Mouse (Mus musculus) skeletal muscle tissue, adult 2 months (tissue): ENCODE measurements around the gene Lman2.

Experiments
- DNase-seq: peaks from one replicate; pipeline ENCODE4 v3.0.0-alpha.2; 2012; ENCODE audit warnings: low read depth, low spot score

The Lman2 gene

DNA sequence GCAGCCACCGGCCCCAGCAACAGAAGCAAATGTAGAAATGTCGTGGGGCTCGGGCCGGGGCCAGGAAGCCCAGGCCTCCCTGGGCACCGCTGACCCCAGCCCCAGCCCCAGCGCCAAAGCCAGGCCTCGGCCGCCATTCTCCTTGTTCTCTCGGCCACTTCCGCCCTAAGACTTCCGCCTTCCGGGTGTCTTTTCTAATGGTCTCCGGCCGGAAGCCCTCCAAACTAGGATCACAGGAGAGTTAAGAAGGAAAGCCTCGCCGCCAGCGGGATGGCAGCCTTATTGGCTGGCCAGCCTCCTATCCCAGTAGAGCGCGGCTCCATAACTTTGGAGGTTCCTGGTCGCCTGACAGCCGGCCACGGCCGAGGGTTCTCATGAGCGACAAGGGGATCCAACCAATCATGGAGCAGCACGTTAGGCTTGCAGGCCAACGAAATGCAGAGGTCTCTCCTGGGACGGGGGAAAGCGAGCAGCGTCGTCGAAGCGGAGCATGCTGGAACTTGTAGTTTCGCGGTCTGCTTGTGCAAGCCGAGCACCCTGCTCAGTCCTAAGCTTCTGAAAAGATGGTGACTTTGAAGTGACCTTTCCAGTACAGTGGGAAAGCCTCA is at the start of gene Lman2:
Gene Lman2 (minus strand): TSS at position 331 of the 608 bp plus-strand sequence.
- peak; percentile 98 for DNase-seq

DNA sequence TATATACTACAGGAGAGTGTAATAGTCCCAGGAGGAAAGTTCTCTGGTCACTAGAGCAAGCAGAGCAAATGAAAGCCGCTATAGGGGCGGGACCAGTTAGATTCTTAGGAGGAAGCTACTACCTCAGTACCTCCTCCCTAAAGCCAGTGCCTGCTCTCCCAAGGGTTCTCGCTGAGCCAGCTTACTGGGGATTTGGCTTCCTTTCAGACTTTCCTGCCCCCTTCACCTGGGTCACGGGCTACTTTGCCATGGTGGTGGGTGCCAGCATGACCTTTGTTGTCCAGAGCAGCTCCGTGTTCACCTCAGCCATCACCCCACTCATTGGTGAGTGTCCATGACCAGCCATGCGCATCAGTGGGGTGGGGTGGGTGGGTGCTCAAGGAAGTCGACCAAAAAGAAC is 49.2 kb upstream of the Lman2 start:
- DNase-seq, result no peak

DNA sequence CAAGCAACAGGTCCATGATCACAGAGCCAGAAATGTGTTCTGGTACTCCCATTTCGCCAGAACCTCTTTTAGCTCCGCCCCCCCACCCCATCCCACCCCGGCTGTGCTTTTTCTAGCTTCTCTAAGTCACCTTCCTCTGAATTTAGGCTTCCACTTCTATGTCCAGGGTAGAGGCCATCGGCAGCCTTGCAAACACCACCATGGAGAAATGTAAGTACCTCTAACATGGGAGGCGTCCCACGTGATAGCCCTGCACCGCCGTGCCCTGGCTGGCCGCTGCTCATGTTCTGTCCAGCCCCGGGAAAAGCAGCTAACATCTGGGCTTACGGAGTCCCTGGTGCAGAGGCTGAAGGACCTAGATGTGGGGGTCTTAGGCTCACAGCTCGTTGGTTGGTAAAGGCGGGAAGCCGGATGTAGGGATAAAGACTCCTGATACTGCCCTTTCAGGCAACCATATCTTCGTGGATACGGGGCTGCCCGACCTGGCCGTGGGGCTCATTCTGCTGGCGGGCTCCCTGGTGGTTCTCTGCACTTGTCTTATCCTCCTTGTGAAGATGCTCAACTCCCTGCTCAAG is 46.0 kb upstream of the Lman2 start:
- no peak for DNase-seq

DNA sequence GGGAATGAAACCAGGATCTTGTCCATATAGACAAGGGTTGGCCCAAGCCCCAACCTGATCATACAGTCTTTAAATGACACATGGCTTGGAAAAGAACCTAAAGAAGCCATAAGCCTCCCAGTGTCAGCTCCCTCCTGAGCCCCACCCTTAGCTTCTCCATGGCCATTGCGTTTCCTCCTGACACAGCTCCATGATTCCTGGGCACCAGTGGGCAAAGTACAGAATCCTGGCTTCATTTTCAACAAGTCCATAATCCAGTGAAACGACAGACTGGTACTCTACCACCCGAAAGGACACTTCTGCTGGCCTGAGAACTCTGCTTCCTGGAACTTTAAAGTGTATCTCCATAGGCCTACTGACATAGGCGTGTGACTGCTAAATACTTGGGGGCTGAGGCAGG is 44.8 kb upstream of the Lman2 start:
- no peak for DNase-seq

DNA sequence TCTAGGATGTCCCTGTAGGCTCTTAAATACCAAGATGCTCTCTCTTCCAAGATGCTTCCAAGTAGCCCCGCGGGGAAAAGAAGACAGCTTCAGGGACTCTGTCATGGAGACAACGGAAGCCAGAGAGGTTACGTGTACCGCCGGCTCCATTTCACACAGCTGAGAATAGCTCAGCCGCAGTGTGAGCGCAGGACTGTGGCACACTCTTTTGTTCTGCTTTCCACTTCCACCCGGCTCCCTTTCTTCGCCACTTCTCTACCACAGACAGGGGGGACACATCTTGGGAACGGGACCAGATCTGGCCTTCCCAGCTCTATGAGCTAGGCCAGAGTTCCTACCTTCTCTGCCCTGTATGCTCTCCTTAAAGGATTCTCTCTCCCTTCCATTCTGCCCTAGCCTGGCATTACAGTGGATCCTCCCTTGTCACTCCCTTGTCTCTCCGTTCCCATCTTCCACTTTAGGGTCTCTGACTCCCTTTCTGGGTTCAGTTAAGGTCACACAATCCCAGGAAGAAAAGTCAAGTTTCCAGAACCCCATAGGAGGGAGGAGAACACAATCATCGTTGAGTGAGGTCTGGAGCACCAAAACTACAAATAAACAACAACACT is 43.3 kb upstream of the Lman2 start:
- no peak for DNase-seq

DNA sequence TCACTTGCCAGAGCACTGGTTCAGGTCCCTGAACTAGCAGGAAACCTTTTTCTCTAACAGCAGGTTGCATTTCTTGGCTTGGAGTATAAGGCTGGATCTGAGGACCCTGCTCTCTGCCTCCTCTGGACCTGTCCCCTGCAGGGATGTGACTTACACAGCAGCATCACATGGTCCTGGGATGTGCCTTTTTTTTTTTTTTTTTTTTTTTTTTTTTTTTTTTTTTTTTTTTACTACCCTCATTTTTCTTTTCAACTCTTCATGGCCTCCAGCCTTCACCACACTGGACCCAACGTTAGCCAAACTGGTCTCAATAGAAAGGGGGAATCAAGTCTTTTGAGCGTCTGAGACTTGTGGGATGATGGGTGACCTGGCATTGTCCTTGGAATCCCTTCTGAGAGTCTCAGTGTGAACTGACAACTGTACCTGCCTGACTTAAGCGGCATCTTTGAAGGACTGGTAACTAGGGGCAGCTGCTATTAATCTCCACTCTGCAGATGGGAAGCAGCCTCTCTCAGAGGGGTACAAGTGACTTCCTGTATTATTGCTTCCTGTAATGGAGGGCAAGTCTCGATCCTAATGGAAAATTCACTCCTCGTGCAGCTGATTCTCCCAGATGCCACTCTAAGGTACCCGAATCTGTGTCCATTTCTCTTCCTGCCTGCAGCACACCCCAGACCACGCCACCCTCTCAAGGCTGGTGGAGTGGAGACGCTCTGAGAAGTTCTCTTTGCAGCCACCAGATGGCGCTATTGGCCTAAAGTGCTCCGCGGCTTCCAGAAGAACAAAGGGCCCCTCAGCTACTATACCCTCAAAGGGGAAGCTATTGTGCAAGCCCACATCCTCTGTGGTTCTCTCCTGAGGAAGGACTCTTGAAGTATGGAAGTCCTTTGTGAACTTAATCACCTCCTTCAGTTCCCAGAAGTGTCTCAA is 42.5 kb upstream of the Lman2 start:
- peak; percentile 65 for DNase-seq

DNA sequence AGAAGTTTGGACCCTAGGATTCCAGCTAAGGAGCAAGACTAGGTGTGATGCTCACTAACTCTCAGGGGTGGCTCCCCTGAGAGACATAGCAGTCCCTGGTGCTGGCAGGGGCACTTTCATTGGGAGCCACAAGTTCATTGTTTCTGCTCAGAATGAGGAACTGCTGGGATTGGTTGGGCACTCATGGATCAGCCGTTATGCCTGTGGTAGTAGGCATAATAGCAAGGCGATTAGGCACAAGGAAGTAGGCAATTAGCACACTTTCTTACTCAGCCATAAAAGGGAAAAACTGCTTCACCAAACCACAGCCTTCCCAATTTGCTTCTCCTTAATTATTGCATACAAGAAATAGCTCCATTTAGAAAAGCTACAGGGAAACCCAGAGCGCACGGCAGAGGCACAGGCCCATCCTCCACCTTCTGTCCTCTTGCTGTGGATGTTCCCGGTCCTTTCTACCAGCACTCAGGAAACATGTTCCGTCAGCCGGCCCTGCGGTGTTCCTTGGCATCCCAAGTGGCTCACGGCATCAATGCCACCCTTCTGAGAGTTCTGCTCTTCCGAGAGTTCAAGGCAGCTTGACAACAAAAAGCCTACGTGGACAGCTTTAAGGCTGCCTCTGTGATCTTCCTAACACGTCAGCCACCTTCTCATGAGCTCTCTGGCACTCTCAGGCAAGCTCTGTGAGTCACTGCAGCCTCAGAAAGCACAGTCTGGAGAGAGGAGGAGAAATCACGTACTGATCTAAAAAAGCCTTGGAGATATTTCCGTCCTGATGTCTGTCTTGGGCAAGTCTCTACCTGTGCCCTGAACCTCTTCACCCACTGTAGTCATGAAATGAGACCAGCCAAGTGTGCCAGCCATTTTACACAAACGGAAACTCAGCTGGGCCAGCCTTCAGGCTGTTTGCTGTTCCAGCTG is 41.6 kb upstream of the Lman2 start:
- DNase-seq, result no peak

DNA sequence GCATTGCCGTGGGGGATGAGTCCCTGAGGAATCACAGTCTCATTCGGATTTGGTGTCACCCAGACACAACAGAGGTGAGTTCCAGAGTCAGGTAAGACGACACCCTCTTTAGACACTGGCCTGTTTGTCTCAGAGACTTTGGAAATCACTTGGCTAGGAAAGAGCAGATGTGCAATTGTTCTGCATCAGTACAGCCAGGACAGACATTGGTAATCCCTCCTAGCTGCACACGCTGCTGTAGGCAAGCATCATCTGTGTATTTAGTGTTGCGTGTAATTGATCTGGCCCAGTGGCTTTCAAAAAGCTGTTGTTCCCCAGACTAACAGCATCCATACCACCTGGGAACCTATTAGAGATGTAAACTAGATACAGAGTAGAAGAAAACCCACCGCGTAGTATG is 40.7 kb upstream of the Lman2 start:
- no peak for DNase-seq

DNA sequence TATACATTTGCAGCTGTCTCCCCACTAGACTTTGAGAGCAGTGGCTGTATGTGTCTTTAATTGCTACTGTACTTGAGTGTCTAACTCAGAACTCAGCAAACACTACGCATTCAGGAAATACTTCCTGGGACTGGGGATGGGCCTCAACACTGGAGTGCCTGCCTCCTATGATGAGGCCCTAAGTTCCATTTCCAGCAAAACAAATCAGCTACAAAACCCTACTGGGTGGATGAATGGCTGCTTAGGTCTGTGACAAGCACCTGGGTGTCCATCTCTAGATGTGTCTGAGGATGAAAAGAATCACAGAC is 37.4 kb upstream of the Lman2 start:
- DNase-seq, result no peak

DNA sequence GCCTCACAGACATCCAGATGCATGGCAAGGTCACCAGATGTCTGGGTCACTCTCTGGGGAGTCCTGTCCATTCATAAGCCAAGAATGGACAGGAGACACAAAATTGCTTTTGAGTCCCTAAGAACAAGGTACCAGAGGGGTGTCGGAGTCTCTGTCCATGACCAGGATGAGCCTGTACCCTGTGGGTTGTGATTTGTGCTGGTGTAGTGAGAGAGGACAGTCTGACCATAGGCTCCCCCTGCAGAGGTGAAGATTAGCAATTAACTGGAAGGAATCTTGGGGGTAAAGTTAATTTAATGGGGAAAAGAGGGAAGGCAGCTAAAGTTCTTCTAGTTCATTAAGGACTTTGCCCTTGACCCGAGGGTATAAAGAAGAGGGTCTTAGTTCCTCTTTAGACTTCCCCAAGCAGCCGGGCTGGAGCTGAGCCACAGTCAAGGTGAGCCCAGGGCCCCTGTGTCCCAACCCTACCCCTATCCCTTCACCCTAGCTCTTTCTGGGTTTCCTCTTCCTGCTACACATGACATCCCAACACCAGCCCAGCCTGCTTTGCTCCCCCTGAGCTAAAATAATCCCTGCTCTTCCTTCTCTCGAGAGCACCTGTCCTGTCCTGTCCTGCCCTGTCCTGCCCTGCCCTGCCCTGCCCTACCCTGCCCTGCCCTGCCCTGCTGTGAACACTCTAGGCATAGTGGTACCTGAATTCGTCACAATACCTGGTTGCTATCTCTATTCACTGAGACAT is 36.9 kb upstream of the Lman2 start:
- no peak for DNase-seq

DNA sequence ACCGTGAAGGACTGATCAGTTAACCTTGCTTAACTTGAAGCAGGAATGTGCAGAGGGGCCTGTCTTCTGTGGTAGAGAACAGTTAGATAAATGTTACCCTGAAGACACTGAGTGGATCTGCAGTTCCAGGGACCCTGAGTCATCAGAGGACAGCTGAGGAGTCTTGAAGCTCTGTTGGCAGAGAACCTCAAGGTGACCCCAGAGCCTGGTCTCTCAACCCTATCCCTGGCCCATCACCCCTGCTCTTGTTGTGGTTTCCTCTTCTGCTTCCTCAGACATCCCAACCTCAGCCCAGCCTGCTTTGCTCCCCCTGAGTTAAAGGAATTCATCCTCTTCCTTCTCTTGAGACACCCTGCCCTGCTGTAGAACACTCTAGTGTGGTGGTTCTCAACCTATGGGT is 35.5 kb upstream of the Lman2 start, which contains the start of gene Slc34a1:
Gene Slc34a1 (plus strand): TSS at position 100 of the 400 bp plus-strand sequence.
- no peak for DNase-seq

DNA sequence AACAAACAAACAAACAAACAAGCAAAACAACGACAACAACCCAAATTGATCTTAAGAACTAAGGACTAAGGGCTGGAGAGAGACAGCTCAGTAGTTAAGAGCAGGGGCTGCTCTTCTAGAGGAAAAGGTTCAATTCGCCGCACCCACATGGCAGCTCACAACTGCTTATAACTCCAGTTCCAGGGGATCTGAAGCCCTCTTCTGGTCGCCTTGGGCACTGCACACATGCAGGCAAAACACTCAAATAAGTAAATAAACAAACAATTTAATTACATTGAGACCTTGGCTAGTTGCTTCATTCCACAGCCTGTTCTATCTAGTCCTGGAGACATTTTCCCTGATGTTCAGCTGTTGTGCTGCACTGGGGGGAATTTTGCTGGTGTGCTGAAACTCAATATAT is 30.4 kb upstream of the Lman2 start:
- no peak for DNase-seq

DNA sequence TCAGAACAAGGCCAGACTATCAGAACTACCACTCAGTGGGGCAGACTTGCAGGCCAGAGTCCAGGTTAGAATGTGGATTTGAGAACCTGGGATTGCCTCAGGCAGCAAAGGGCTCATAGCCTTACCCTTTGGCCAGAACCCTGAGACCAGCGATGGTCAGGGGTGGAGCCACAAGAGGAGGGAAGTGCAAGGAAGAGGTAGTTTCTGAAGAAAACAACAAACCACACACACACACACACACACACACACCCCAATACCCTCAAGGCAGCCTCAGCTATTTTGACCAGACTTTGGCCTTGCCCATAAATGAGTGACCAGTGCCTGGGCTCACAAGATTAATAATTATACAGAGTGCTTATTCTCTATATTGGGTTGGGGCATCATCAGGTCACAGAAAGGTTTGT is 29.0 kb upstream of the Lman2 start:
- no peak for DNase-seq

DNA sequence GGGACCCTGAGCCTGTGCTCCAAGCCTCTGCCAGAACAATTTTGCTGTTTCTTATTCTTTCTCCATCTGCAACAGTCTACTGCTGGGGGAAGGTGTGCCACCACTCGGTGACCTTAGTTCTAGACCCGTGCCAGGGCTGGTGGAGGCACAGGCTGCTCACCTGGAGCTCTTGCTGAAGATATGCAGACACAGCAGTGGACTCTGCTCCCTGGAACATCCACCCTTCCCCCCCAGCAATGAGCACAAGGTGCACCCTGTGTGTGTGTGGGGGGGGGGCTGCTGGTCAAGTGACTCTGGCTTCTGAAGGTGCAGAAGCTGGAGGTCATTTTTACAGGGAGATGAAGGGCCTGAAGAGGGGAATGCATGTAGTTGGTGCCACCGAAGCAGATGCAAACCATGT is 28.1 kb upstream of the Lman2 start:
- no peak for DNase-seq

DNA sequence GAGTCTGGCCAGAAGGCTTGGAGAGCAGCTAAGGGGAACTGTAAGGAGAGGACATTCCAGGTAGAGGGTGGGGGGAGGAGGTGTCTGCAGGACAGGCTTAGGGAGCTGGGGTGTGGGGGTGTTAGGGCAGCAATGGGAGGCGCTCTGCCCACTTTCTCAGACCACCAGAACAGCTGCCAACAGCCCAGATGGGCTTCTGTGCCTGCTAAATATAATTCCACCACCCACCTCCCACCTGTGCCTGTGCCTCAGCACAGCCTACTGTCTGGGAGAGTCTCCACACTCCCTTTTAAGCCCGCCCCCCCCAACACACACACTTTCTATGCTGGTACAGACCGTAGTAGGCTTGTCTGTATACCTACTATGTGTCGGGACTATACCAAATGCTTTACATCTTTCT is 19.2 kb upstream of the Lman2 start:
- no peak for DNase-seq

DNA sequence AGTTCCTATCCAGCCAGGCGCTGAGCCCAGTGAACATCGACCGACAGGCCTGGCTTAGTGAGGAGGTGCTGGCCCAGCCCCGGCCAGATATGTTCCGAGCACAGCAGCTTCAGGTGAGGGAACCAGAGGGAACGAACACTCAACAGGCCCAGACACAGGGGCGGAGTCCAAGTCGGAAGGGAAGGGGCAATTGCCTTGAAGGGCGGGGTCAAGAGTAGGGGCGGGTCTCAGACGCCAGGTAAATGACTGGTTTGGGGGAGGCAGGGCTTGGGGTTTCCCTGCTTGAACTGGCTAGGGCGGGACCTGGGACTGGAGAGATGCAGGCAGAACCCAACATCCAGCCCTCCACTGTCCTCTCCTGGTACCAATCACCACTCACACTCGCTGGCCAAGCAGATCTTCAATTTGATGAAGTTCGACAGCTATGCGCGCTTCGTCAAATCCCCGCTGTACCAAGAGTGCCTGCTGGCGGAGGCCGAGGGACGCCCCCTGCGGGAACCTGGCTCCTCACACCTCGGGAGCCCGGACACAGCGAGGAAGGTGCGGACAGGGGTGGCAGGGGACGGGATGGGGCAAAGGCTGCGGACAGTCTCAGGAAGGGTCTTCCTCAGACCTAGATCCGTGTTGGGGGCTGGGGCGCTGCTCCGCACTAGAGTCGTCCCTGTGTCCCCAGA is 16.5 kb upstream of the Lman2 start:
- DNase-seq, result no peak

DNA sequence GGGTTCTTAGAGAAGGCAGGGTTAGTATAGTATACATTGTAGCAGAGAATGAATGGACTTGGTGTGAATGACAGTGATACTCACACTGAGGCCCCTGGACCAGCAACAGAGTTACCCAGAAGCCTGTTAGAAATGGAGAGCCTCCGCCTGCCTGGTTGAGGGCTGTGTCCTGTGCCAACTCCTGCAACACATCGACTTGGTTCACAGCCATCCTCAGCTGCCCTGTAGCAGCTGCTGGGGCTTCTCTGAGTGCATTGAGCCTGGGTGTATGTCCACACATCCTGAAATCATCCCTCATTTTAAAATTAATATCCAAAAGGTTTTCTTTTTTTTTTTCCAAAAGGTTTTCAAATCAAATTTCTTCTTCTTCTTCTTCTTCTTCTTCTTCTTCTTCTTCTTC is 13.3 kb upstream of the Lman2 start:
- no peak for DNase-seq

DNA sequence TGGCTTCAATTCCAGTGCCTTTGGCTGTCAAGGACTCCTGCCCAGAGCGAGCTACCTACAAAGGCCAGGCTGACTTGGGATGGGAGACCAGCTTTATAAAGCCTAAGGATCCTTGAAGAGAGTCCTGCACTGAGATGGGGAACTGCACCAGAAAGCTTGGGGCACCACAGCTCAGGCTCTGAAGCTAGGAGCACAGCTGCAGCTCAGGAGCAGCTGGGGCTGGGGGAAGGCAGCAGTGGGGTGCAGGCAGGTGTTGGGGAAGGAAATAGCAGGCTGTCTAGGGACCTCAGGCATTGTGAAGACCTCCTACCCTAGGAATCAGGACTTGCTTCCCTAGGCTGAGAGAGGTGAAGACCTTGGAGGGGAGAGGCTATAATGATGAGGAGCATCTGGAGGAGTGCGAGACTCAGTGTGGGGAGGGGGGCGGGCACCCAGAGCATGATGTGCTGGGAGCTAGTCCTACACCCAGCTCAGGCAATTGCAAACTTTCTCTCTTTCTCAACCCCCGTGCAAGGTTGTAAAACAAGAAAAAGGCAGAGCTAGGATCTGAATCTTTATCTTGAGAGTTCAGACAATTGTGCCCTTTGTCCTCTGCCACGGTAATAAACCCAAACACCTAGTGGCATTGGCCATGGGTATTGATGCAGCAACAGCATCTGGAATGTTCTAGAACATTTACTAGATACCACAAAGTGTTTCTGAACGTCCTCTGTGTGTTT is 11.8 kb upstream of the Lman2 start:
- no peak for DNase-seq

DNA sequence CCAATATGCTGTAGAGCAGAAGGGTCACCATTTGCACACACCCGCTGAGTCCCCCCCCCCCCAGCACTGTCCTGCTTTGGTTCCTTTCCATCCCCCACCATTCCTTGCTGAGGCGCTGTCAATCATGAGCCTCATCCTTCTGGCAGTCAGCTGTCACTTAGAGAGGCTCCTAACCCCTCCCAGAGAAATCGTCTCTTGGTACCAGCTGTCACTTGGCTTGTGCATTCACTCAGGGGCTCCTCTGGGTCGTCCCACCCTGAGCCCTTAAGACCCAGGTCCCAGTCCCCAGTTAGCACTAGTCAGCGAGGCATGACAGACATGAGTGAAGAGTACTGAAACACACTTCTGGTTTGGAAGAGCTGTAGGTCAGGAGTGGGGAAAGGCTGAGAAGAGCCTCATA is 9.2 kb upstream of the Lman2 start:
- no peak for DNase-seq
